Mouse (Mus musculus) C2C12 (cell line): ENCODE measurements at regions not wholly inside any gene's neighbourhood (a gene's known extent, or its start where the extent isn't known, plus 50 kb on each side); places are given as distances from the start of the nearest gene placed in this dataset.

Experiments used
- H3K27me3 ChIP-seq: one replicate; pipeline ENCODE4 v1.6.1; 2011; ENCODE audit not compliant: control insufficient read depth, insufficient read depth, insufficient read length
- H3K36me3 ChIP-seq: one replicate; pipeline ENCODE4 v1.6.1; 2011; ENCODE audit not compliant: control insufficient read depth, insufficient read depth
- H3K4me3 ChIP-seq: one replicate; pipeline ENCODE4 v1.5.1; 2011; ENCODE audit warnings: mild to moderate bottlenecking, control low read depth; ENCODE audit not compliant: poor library complexity, insufficient read depth, severe bottlenecking
- H3K79me2 ChIP-seq: one replicate; pipeline ENCODE4 v1.6.1; 2011; ENCODE audit not compliant: control insufficient read depth, insufficient read depth
- H3K79me3 ChIP-seq: one replicate; pipeline ENCODE4 v1.6.1; 2011; ENCODE audit warnings: low read depth, control low read depth
- H3ac ChIP-seq: one replicate; pipeline ENCODE3; 2011; ENCODE audit warnings: low read depth; ENCODE audit not compliant: control insufficient read depth, insufficient read length
- CEBPB ChIP-seq: IDR thresholded peaks from one replicate; pipeline ENCODE4 v1.6.1; 2011; ENCODE audit warnings: low read depth, mild to moderate bottlenecking, control low read depth, moderate library complexity
- CTCF ChIP-seq: IDR thresholded peaks from one replicate; pipeline ENCODE4 v1.5.1; 2011; ENCODE audit not compliant: control insufficient read depth, insufficient read depth, insufficient read length
- FOSL1 ChIP-seq: IDR thresholded peaks from one replicate; pipeline ENCODE4 v1.8.0; 2011; ENCODE audit warnings: mild to moderate bottlenecking, low read length; ENCODE audit not compliant: poor library complexity, insufficient read depth, severe bottlenecking
- MAX ChIP-seq: IDR thresholded peaks from one replicate; pipeline ENCODE4 v1.6.1; 2011; ENCODE audit warnings: mild to moderate bottlenecking, control low read depth
- MYOD1 ChIP-seq: IDR thresholded peaks from one replicate; pipeline ENCODE4 v1.6.1; 2011; ENCODE audit warnings: low read depth; ENCODE audit not compliant: control insufficient read depth, insufficient read length
- MYOG ChIP-seq: IDR thresholded peaks from one replicate; pipeline ENCODE4 v1.6.1; 2011; ENCODE audit not compliant: control insufficient read depth, insufficient read length; ENCODE audit errors: extremely low read depth
- USF1 ChIP-seq: IDR thresholded peaks from one replicate; pipeline ENCODE4 v1.6.1; 2011; ENCODE audit warnings: low read depth, mild to moderate bottlenecking, control low read depth, moderate library complexity

DNA sequence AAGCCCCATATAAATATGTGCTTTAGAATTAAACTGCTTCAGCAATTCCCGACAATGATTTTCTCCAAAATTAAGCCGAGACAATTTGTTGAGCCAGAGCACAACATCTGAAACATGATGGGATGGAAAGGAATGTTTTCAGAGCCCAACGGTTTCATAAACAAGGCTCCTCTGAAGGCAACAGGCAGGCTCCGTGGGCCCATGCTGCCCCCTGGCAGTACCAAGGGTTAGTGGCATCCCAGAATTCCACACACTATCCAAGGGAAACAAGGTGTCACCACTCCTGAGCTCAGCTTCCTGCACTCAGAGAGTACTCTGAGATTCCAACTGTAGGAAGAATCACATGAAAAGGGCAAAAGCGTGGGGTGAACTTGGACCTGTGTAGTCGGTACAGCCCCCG, 57.5 kb upstream of the Ptprt start:
- Histone ChIP-seq H3K4me3 (no peak overlapping the region), H3K79me2 (no peaks in the 10 kb centered on the region), H3K79me3 (no peaks in the 10 kb centered on the region), H3ac (no peak overlapping the region), H3K36me3 (no peaks in the 10 kb centered on the region), H3K27me3 (no peaks in the 10 kb centered on the region)
- TF ChIP-seq USF1 (no peak), MYOG (no peak)

DNA sequence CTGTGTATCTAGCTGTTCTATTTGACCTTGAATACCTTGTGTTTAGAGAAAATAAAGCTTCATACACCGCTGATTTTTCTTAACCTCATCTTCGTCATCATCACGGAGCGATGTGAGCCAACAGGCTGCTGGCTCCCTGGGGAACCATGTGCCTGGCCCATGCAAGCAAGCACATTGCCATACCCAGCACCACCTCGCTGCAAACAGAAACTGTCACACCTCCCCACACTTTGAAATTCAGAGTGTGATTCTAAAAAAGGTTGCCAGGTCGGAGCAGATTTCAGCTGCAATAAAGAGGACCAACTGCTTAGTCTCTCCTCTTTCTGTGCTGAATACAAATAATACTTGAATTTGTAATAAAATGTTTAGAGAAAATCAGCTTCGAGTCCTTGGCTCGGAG, 54.0 kb upstream of the Ptprt start:
- H3K79me2 ChIP-seq, result no peaks in the 10 kb centered on the region
- no peak overlapping the region for H3K4me3 ChIP-seq
- H3K27me3 ChIP-seq, result no peaks in the 10 kb centered on the region
- H3ac ChIP-seq, result no peak overlapping the region
- TF ChIP-seq FOSL1 (no peak), MAX (no peak), MYOD1 (no peak), MYOG (no peak), CEBPB (no peak)
- H3K79me3 ChIP-seq, result no peaks in the 10 kb centered on the region
- H3K36me3 ChIP-seq, result no peaks in the 10 kb centered on the region

DNA sequence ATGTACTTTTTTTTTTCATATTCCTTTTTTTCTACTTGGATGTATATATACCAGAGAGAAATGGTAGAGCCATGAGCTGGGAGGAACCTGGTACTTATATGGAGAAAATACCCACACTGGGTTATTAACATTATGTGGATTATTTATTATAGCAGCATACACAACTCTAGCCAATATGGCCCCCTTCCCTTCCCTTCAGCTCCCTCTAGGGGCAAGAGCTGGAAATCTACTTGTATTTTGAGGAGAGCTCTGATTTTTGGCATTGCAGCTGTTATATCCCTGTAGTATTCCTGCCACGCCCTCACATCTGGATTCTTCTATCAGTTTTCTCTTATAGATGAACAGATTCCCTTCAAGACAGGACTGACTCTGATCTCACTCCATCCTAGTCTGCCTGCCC, 52.0 kb upstream of the Ptprt start:
- Histone ChIP-seq H3ac (no peak overlapping the region), H3K79me3 (no peaks in the 10 kb centered on the region), H3K4me3 (no peak overlapping the region), H3K36me3 (no peaks in the 10 kb centered on the region), H3K27me3 (no peaks in the 10 kb centered on the region), H3K79me2 (no peaks in the 10 kb centered on the region)
- TF ChIP-seq CEBPB, result no peak
- TF ChIP-seq MAX, result no peak
- no peak for TF ChIP-seq MYOG
- TF ChIP-seq CTCF, result no peak
- TF ChIP-seq USF1, result no peak
- TF ChIP-seq MYOD1, result no peak
- no peak for TF ChIP-seq FOSL1

GRCm38 (mm10) chr2:162712394-162712793, 51.4 kb upstream of the Ptprt start:
- TF ChIP-seq MAX, result no peak
- TF ChIP-seq FOSL1, result no peak
- Histone ChIP-seq H3K79me3 (no peaks in the 10 kb centered on the region), H3ac (no peak overlapping the region), H3K4me3 (no peak overlapping the region), H3K27me3 (no peaks in the 10 kb centered on the region), H3K79me2 (no peaks in the 10 kb centered on the region), H3K36me3 (no peaks in the 10 kb centered on the region)
